Mouse (Mus musculus) liver (tissue): ENCODE data around the gene Asgr1.

Source experiments
- DNase-seq: peaks from one replicate; pipeline ENCODE4 v3.0.0-alpha.2; 2020; ENCODE audit warnings: mixed read lengths

Asgr1 gene

GRCm38 (mm10) chr11:70026689-70027088 lies 27.2 kb upstream of the Asgr1 start:
- DNase-seq: peak; percentile 54

GRCm38 (mm10) chr11:70027397-70027796 lies 26.5 kb upstream of the Asgr1 start:
- no peak for DNase-seq

DNA sequence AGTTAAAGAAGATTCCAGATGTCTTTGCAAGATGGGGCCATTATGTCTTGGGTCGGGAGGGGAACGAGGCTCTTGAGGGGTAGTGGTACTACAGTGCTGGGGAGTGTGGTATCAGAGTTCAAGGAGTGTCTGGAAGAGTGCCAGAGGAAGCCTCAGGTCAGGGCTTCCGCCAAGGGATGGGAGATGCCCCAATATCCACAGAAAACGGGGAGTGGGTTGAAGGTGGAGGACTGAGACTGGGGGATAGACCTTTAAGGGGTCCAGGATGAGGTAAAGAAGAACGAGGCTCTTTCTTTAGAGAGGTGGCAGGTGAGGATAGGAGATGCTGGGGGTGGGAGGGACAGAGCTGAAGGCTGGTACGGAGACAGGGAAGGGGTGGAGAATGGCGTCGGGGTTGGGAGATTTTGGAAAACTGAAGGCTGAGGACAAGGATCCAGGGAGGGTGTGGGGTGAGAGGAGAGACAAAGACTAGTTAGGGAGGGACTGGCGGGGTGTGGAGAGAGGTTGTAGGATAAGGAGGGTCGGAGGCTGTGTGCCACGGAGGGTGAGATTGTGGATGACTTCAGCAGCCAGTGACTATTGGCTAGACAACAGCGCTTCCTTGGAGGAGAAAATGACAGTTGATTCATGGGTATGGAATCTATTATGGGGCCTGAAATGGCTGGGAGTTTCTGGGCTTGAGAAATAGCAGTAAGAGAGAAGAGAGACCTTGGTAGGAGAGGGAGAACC lies 25.3 kb upstream of the Asgr1 start:
- DNase-seq: no peak

- peak; percentile 77 for DNase-seq
Measured at GRCm38 (mm10) chr11:70029130-70029801, 24.6 kb upstream of the Asgr1 start.

DNA sequence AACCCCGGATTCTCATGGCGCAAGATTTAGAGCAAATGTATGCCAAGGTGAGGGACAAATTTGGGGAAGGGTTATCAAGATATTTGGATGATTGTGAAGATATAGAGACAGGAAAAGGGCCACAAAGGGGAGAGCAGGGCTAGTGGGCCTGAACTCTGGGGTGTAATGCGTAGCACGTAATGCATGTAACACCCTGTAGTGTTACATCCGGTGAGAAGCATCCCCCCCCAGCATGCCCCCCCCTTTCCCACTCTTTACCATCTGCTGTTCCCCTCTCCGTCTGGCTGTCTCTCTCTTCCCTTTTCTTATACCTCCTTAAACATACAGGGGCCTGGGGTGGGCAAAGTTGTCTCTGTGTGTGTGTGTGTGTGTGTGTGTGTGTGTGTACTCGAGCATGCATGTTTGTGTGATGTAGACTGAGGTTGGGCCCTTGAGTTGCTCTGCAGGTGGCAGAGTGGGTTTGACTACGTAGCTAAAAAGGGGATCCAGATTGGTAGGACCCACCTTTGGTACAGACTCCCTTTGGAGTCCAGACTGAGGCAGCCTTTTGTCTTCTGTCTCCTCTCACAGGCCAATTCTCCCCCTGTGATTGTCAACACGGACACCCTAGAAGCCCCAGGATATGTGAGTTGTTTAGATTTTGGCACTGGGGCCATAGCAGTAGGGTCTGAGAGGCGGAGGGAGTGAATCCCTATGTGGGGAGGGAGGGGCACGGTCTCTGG lies 23.9 kb upstream of the Asgr1 start:
- no peak for DNase-seq

DNA sequence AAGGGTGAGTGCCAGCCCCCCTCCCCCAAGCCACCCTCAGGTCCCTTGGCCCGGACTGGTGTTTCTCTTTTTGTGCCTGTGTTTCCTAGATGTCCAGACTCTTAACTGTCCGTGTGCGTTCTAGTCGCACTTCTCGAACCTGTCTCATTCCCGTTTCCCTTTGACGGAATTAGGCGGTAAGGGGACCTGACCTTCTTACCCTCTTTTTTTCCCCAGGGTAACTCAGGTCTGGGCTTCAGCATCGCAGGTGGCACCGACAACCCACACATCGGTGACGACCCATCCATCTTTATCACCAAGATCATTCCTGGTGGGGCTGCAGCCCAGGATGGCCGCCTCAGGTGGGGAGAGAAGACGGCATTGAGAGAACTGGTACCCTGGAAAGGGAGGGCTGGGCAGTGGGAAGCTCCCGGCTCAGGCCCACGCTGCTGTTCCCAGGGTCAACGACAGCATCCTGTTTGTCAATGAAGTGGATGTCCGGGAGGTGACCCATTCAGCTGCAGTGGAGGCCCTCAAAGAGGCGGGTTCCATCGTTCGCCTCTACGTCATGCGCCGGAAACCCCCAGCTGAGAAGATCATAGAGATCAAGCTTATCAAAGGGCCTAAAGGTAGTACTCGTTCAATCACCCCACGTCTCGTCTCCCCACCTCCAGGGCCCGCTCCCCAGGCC lies 23.1 kb upstream of the Asgr1 start:
- no peak for DNase-seq

DNA sequence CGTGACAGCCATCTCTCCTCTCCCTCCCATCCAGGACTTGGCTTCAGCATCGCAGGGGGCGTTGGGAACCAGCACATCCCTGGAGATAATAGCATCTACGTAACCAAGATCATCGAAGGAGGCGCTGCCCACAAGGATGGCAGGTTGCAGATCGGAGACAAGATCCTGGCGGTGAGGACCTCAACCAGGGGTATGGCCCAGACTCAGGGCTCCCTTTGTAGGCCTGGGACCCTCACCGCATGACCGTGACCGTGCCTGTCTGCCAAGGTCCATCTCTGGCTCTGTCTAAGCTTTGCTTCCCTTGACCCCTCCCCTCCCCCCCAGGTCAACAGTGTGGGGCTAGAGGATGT lies 22.6 kb upstream of the Asgr1 start:
- DNase-seq: no peak

DNA sequence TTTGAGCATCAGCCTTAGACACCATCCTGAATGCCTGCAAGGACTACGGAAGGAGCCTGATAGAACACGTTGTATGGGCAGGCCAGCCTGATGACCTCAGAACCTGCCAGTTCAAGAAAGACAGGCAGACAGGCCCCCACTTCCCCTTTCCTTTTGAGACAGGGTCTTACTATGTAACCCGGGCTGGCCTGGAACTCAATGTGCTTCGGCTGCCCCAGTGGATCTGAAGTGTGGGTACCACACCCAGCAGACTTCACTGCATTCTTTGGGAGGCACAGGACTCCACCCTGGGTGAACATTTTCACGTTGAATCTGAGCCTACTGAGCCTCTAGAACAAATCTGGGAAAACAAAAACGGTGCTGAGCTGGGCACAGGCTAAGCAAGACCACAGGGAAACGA lies 15.7 kb upstream of the Asgr1 start:
- DNase-seq: no peak

- DNase-seq: no peak
Measured at GRCm38 (mm10) chr11:70039631-70040030, 14.3 kb upstream of the Asgr1 start.

DNA sequence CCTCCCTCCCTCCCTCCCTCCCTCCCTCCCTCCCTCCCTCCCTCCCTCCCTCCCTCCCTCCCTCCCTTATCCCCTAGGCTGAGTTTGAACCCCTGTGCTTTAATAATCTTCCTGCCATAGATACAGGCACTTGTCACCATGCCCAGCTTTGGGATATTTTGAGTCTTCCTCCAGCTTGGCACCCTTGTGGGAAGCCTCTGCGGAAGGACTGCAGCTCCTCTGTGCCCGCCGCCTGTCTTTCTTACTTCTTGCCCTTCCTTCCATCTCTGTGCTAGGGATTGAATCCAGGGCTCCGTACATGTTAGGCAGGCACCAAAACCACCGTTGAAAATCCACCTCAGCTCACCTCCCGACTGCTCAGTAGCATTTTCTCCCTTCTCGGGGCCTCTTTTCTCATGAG lies 13.7 kb upstream of the Asgr1 start:
- DNase-seq: no peak

DNA sequence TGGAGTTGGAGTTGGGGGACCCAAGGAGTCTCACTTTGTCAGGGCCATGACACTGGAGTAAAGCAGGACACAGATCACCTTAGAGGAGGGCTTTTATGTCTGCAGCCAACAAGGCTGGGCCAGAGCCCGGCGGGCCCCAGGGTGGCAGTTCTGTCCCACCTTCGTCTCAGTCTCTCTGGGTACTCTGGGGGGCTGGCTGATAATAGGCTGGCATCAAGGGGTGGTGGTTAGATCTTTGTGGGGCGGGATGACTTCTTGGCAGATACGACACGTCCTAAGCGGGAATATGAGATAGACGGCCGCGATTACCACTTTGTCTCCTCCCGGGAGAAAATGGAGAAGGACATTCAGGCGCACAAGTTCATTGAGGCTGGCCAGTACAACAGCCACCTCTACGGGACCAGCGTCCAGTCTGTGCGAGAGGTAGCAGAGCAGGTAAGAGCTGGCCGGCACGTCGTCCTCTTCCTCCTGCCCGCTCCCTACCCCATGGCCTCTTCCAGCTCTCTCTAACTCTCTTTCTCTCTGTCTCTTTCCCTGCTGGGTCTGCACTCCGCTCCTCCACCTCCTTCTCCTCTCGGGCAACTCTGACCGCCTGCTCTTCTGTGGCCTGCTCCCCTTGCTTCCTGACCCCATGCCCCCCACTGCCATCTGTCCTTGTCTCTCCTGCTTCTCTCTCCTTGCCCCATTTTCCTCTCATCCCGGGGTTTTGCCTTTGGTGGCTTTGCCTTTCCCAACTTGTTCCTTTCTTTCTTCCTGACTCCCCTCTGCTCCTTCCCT lies 11.4 kb upstream of the Asgr1 start:
- DNase-seq: no peak

GRCm38 (mm10) chr11:70043665-70044064 lies 10.2 kb upstream of the Asgr1 start:
- no peak for DNase-seq

GRCm38 (mm10) chr11:70045435-70045834 lies 8.4 kb upstream of the Asgr1 start:
- DNase-seq: no peak

DNA sequence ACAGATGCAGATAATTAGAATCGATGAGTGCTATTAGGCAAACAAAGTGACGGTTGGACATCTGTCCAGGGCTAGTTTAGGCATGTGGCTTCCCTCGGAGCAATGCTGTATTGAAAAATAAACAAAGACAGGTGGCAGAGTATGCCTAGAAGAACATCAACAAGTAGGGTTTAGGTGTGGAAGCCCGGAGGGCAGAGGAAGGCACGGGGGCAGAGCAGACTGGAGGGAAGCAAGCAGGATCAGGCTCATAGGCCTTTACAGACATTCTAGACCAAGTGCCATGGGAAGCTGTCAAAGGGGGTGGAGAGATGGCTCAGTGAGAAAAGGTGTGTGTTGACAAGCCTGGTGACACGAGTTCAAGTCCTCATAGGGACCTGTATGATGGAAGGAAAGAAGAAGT lies 4.5 kb upstream of the Asgr1 start:
- DNase-seq: no peak

DNA sequence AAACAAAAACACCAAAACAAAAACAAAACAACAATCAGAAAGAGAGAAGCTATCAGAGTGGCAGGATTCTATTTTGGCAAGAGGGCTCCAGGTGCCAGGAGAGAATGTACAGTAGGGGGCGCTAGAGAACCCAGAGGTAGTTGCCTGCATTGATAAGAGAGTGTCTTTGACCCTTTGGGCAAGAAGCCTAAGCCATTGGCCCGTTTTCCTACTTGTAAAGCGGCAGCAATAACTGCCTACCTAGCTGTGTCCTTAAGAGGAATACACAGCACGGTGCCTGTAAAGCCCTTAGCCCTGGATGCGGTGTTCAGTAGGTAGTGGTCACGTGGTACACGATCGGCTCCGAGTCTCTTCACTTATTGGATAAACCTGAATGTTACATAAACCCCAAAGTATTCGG lies 4.1 kb upstream of the Asgr1 start:
- peak; percentile 23 for DNase-seq

DNA sequence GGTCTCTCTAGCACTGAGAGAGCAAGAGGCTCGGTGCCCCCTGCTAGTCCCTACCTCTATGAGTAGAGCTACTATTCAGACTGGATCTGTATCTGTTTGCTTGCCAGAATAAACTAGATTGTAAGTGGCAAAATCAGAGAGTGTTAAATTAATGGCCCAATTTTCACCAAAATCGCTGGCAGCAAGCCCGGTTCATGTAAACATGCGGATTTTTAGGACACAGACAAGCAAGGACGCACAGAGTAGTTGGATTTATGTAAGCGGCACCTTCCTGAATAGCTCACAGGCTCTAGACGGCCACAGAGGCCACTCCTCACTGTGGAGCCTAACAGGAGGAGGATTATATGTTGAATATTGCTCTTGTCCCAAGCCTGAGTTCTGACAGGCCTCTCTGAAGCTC lies 729 bp upstream of the Asgr1 start:
- DNase-seq: no peak

DNA sequence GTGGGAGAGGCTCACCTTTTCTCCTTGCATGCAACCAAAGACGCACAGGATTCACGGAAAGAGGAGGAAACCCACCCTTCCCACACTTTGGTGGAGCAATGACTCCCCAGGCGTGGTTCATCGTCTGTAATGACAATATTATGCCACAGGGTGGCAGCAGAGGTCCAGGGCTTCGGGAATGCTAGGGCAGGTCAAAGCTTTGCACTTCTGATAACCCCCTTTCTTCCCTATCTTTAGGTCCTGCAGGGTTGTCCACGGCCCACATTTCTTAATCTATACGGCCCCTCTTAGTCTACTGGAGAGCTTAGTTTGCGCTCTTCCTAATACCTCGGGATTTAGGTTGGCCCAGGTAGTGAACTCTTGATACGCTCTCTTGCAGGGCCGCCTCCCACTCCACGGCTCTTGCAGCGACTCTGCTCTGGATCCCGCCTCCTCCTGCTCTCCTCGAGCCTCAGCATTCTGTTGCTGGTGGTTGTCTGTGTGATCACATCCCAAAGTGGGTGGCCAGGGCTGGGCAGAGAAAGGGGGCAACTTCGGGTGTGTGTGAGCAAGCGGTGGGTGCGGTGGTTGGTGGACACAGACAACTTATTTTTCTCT lies 1.8 kb downstream of the Asgr1 start:
- peak; percentile 76 for DNase-seq

GRCm38 (mm10) chr11:70057805-70058204 lies 3.9 kb downstream of the Asgr1 start:
- DNase-seq: no peak

DNA sequence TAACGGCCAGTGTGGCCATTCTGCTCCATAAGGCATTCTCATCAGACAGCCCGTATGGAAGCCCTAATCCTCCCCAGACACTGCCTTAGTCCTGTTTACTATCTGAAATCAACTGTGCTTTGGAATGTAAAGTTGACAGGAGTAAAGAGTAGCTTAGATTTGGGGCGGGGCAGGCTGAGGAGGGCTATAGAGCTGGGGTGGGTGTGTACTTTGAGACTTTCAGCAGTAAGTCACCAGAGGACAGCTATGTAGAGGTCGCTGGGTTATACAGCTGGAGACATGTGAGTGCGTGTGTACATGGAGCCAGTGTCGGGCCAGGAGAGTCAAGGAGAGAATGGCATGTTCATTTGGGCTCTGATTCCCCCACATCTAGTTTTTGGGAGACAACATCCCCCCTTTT lies 6.0 kb downstream of the Asgr1 start:
- no peak for DNase-seq

GRCm38 (mm10) chr11:70063053-70063452 lies 9.2 kb downstream of the Asgr1 start:
- DNase-seq: no peak

GRCm38 (mm10) chr11:70066701-70067100 lies 12.8 kb downstream of the Asgr1 start:
- DNase-seq: no peak

- DNase-seq: no peak
Measured at GRCm38 (mm10) chr11:70068245-70068644, 14.4 kb downstream of the Asgr1 start.
